Mouse (Mus musculus) midbrain, embryonic 14.5 days (tissue): ENCODE measurements around the gene Eif4a2. TPM values are rescaled to one million over a fixed set of nuclear protein-coding genes. Genes with fewer than 3 reads are reported as not detected.
A peak's percentile ranks its signal among the peaks of the same experiment; 100 is the strongest.

Experiments used
- ATAC-seq: fragments of 200-750 bp; cut with Nextera tagmentation; 2 replicates; pipeline ENCODE4 v1.8.0; 2017; ENCODE audit warnings: moderate number of reproducible peaks, moderate library complexity; ENCODE audit not compliant: low FRiP score, low TSS enrichment
- DNase-seq: peaks from one replicate; pipeline ENCODE4 v3.0.0-alpha.2; 2015
- H3K27ac ChIP-seq: fragments of 300-500 bp; sonication (generic); replicated peaks from 2 replicates; pipeline ENCODE4 v1.5.1; 2014; ENCODE audit warnings: mild to moderate bottlenecking, low read depth, low read length, moderate library complexity
- H3K27me3 ChIP-seq: fragments of 300-500 bp; sonication (generic); 2 replicates; pipeline ENCODE4 v1.6.1; 2014; ENCODE audit warnings: low read length, control low read depth, mixed read lengths; ENCODE audit not compliant: control insufficient read depth, insufficient read depth
- H3K36me3 ChIP-seq: fragments of 300-500 bp; sonication (generic); 2 replicates; pipeline ENCODE4 v1.6.1; 2014; ENCODE audit warnings: low read length, control low read depth; ENCODE audit not compliant: control insufficient read depth, insufficient read depth
- H3K4me1 ChIP-seq: fragments of 300-500 bp; sonication (generic); 2 replicates; pipeline ENCODE4 v1.6.1; 2014; ENCODE audit warnings: mild to moderate bottlenecking, antibody characterized with exemption, low read length, control low read depth; ENCODE audit not compliant: control insufficient read depth, insufficient read depth
- H3K4me2 ChIP-seq: fragments of 300-500 bp; sonication (generic); 2 replicates; pipeline ENCODE4 v1.6.1; 2014; ENCODE audit warnings: mild to moderate bottlenecking, low read length, moderate library complexity
- H3K4me3 ChIP-seq: fragments of 300-500 bp; sonication (generic); replicated peaks from 2 replicates; pipeline ENCODE4 v1.5.1; 2014; ENCODE audit warnings: low read depth, low read length
- H3K9ac ChIP-seq: fragments of 300-500 bp; sonication (generic); replicated peaks from 2 replicates; pipeline ENCODE4 v1.6.1; 2014; ENCODE audit warnings: mild to moderate bottlenecking, low read length, moderate library complexity
- H3K9me3 ChIP-seq: fragments of 300-500 bp; sonication (generic); 2 replicates; pipeline ENCODE4 v1.6.1; 2016; ENCODE audit warnings: low read length, control low read depth, mixed read lengths; ENCODE audit not compliant: control insufficient read depth
- whole genome bisulfite sequencing: fragments of 180-500 bp; shearing (Covaris S2); extraction: QIAGEN DNeasy Blood & Tissue Kit; methylation state at CpG from one replicate; pipeline ENCODE4 v1.1.7; 2014; 5-methylcytosine and 5-hydroxymethylcytosine counted together
- microRNA-seq: library from miRNA; unstranded; fragments of <30 nt; microRNA quantifications from one replicate; pipeline ENCODE4, GENCODE M21; 2016
- polyA plus RNA-seq: library from polyadenylated mRNA; unstranded; fragments of >200 nt; fragmentation: Nextera tagmentation; extraction: Ambion mirVana; gene quantifications from 2 replicates; pipeline ENCODE4 v1.2.1, GENCODE M21; 2014

Gene Eif4a2
- polyA plus RNA-seq, 1 experiment from 2014 or later: 373 TPM

DNA sequence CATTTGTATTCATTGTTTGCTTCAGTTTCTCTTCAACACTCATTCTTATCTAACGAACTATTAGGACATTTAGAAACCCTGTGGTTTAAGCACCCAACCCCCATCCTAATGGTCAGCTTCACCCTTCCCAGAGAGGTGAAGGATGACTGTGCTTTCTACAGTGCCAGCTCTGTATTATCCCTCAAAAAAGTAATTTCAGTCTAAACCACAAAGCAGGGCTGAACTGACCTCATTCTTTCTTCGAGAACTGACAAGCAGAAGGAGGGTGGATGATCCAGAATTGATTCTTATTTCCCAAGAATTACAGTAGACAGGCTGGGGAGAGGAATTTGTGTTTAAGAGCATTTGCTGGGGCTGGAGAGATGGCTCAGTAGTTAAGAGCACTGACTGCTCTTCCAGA is 52.5 kb downstream of the Eif4a2 start:
- H3K4me3 ChIP-seq: no peak overlapping the region
- H3K4me1 ChIP-seq: no peaks in the 10 kb centered on the region
- no peaks in the 10 kb centered on the region for H3K9me3 ChIP-seq
- H3K27me3 ChIP-seq: no peaks in the 10 kb centered on the region
- no peak overlapping the region for H3K4me2 ChIP-seq
- ATAC-seq (no peak), DNase-seq (no peak)
- no peaks in the 10 kb centered on the region for H3K36me3 ChIP-seq
- H3K9ac ChIP-seq: no peak overlapping the region
- H3K27ac ChIP-seq: no peak overlapping the region
- WGBS: 82% methylated on average over 2 of the region's 2 CpGs

DNA sequence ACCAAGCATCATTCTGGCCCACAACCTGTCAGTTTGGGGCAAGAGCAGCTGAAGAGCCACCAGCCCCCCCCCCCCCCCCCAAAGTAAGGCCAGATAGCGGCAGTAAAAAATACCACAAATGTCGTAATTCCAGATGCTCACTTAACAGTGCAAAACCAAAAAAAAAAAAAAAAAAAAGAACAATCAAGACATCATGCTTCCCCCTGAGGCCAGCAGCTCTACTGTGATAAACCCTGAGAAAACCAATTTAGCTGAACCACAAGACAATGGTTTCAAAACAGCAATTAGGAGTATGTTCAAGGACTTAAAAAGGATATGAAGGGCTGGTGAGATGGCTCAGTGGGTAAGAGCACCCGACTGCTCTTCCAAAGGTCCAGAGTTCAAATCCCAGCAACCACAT is 54.9 kb downstream of the Eif4a2 start:
- no peak overlapping the region for H3K4me3 ChIP-seq
- no peaks in the 10 kb centered on the region for H3K27me3 ChIP-seq
- DNase-seq (no peak), ATAC-seq (no peak)
- WGBS: 90% methylated on average over 3 of the region's 3 CpGs
- H3K36me3 ChIP-seq: no peaks in the 10 kb centered on the region
- no peaks in the 10 kb centered on the region for H3K4me1 ChIP-seq
- H3K27ac ChIP-seq: no peak overlapping the region
- H3K4me2 ChIP-seq: no peak overlapping the region
- no peak overlapping the region for H3K9ac ChIP-seq
- no peaks in the 10 kb centered on the region for H3K9me3 ChIP-seq

Small RNA genes within 50 kb of the gene (microRNA-seq; reads per million reads assigned to microRNA genes)
- gene Gm49346: 4.1 reads per million, percentile 24 among the genes with 10 or more reads in this experiment

Other genes starting within 250 kb of the Eif4a2 start
- 19.4 and 25.5 TPM in 2 replicates for gene Tbccd1, start 249.8 kb upstream of the Eif4a2 start, polyA plus RNA-seq
- gene Dnajb11, start 249.6 kb upstream of the Eif4a2 start, polyA plus RNA-seq: 73.0 and 89.5 TPM in 2 replicates
- not detected in 2 replicates for gene Ahsg, start 216.2 kb upstream of the Eif4a2 start, polyA plus RNA-seq
- not detected in 2 replicates for gene Fetub, start 189.1 kb upstream of the Eif4a2 start, polyA plus RNA-seq
- 0.12 and 0.28 TPM in 2 replicates for gene Hrg, start 156.4 kb upstream of the Eif4a2 start, polyA plus RNA-seq
- not detected in 2 replicates for gene Kng2, start 78.0 kb upstream of the Eif4a2 start, polyA plus RNA-seq
- gene Kng1, start 49.6 kb upstream of the Eif4a2 start, polyA plus RNA-seq: not detected in 2 replicates
- gene Rfc4, start 20.3 kb downstream of the Eif4a2 start, polyA plus RNA-seq: 41.9 and 57.1 TPM in 2 replicates
- gene Adipoq, start 39.1 kb downstream of the Eif4a2 start, polyA plus RNA-seq: not detected in 2 replicates
- gene St6gal1, start 117.3 kb downstream of the Eif4a2 start, polyA plus RNA-seq: 28.5 and 30.6 TPM in 2 replicates